Comparison of ENCODE assay signal across 21 mouse cellular contexts in the genomic region with DNA sequence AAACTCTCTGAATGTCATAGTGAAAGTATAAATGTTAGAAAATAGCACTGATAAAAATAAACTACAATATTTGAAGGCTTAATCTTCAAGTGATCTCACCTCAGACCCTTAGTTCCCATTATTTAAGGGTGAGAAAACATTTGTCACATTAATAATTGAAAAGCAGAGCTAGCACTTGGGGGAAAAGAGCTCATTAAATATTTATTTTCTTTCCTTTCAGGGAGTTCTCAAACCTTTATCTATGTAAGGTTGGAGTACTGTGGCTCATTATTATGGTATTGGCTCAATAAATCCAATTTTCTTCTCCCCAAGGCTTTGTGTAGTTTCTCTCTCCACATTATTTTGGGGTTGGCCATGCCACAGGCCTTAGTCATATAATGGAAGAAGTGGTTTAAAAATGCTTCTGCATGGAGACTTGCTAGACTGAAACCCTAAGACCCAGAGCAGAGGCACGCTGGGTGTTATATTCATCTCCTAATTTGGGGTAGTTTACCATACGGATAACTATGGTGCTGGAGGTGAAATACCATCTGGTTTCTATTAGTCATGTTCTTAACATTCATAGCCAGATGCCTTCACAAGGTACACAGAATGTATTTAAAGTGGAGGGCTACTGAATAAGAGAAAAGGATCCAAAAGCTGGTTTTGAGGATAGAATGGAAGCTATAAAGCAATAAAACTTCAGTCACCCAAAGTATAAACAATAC. TPM values are rescaled to one million over a fixed set of nuclear protein-coding genes. Genes with fewer than 3 reads are reported as not detected.
DNase-seq lines count a peak whose midpoint lies in the region; ATAC-seq lines count a peak whose summit lies in the region.
"Had no signal": no experiment of that assay in that cellular context is flagged by ENCODE, and none has a peak within 500 bp of the region (broad histone marks: within the 10 kb centered on the region; RNA-seq: fewer than 3 reads in every experiment).

No protein-coding gene starts in this region.

- no peak overlapping the region for H3K9ac ChIP-seq in midbrain, embryonic 16.5 days (ENCODE audit: low read depth, low read length)
- H3K9ac ChIP-seq: embryonic facial prominence, embryonic 12.5 days; hindbrain, embryonic 15.5 days; limb, embryonic 13.5 days; liver, embryonic 14.5 days had no signal

- DNase-seq in cerebellum, adult 9-10 months, result peak; percentile 31
- no peak for DNase-seq in cerebellum, postnatal 36 days
- DNase-seq in layer of hippocampus, adult 8-10 months (ENCODE audit: low spot score in 2 of 2), result peak; percentile 4 to 11
- no peak for DNase-seq in layer of hippocampus, postnatal 14 days (ENCODE audit: low spot score in 2 of 2)
- DNase-seq in right cerebral cortex, adult 18-20 months, result peak; percentile 3
- DNase-seq in right cerebral cortex, postnatal 10 days (ENCODE audit: low spot score in 2 of 2), result no peak
- no peak for DNase-seq in adrenal gland, adult 2 months
- DNase-seq: adrenal gland, postnatal 10 days; gastrocnemius, postnatal 36 days; heart, postnatal 10 days; kidney, adult 2 months; kidney, postnatal 14 days; right cerebral cortex, postnatal 25 days had no signal

- no peak overlapping the region for H3K27ac ChIP-seq in midbrain, embryonic 16.5 days (ENCODE audit: low read length)
- H3K27ac ChIP-seq: embryonic facial prominence, embryonic 12.5 days; heart, embryonic 10.5 days; hindbrain, embryonic 15.5 days; left cerebral cortex, adult 2 months; limb, embryonic 13.5 days; liver, embryonic 14.5 days had no signal

- H3K4me2 ChIP-seq in midbrain, embryonic 16.5 days (ENCODE audit: low read length), result no peak overlapping the region
- H3K4me2 ChIP-seq: embryonic facial prominence, embryonic 12.5 days; hindbrain, embryonic 15.5 days; limb, embryonic 13.5 days had no signal

- H3K4me1 ChIP-seq in midbrain, embryonic 16.5 days (ENCODE audit: control insufficient read depth, insufficient read depth, low read length), result no peaks in the 10 kb centered on the region
- H3K4me1 ChIP-seq: embryonic facial prominence, embryonic 12.5 days; heart, embryonic 10.5 days; hindbrain, embryonic 15.5 days; limb, embryonic 13.5 days had no signal

- 0 out of 2 replicates have a peak, but pooled peaks have one; percentile 42 for ATAC-seq in midbrain, embryonic 16.5 days
- ATAC-seq: forebrain, embryonic 16.5 days had no signal

- no peaks in the 10 kb centered on the region for H3K9me3 ChIP-seq in midbrain, embryonic 16.5 days (replicated peaks; ENCODE audit: control insufficient read depth, low read length, poor library complexity, severe bottlenecking)
- H3K9me3 ChIP-seq: embryonic facial prominence, embryonic 12.5 days; heart, embryonic 10.5 days; hindbrain, embryonic 15.5 days; limb, embryonic 13.5 days had no signal

- no peaks in the 10 kb centered on the region for H3K27me3 ChIP-seq in midbrain, embryonic 16.5 days (ENCODE audit: control insufficient read depth, insufficient read depth, low read depth, low read length)
- H3K27me3 ChIP-seq: embryonic facial prominence, embryonic 12.5 days; hindbrain, embryonic 15.5 days; limb, embryonic 13.5 days had no signal

- no peaks in the 10 kb centered on the region for H3K36me3 ChIP-seq in midbrain, embryonic 16.5 days (ENCODE audit: control insufficient read depth, insufficient read depth, low read length)
- H3K36me3 ChIP-seq: embryonic facial prominence, embryonic 12.5 days; heart, embryonic 10.5 days; hindbrain, embryonic 15.5 days; limb, embryonic 13.5 days had no signal

- H3K4me3 ChIP-seq in midbrain, embryonic 16.5 days (ENCODE audit: low read depth, low read length), result no peak overlapping the region
- H3K4me3 ChIP-seq: embryonic facial prominence, embryonic 12.5 days; heart, embryonic 10.5 days; hindbrain, embryonic 15.5 days; left cerebral cortex, adult 2 months; limb, embryonic 13.5 days had no signal

- 56% methylated on average over 2 of the region's 2 CpGs for WGBS in midbrain, embryonic 16.5 days

RNA-seq across cellular contexts. Expression of a gene that starts 57.7 kb away (rescaled TPM):
- 1 to 10 TPM; 1.5 to 2.1 (median 1.8) TPM for total RNA-seq in layer of hippocampus, adult 8-10 months (2022)
- 1 to 10 TPM in 1 of 2 experiments, under 1 TPM in 1; 0.95 to 1.2 TPM for total RNA-seq in layer of hippocampus, postnatal 14 days (2021)
- 0.15 and 0.23 TPM in 2 replicates for polyA plus RNA-seq in midbrain, embryonic 16.5 days (2015; fragmentation: Nextera tagmentation; extraction: Ambion mirVana)
- 10 to 100 TPM in 1 of 2 experiments, 1 to 10 TPM in 1; 5.7 to 10.9 TPM for total RNA-seq in adrenal gland, adult 2 months (2021)
- polyA plus RNA-seq in adrenal gland, adult 2 months (2012; rRNA removed), result 0.48 and 0.52 TPM in 2 replicates
- polyA plus RNA-seq: forebrain, embryonic 16.5 days had no signal

Comparison
In these comparisons a context has a peak if more than half of its experiments do, and no peak if none do; other contexts are left out.
1. DNase-seq: peak in cerebellum, adult 9-10 months (single experiment), layer of hippocampus, adult 8-10 months (2 of 2) and right cerebral cortex, adult 18-20 months (single experiment); none in cerebellum, postnatal 36 days (0 of 2), layer of hippocampus, postnatal 14 days (0 of 2), right cerebral cortex, postnatal 10 days (0 of 2) and adrenal gland, adult 2 months (single experiment).